Mouse (Mus musculus) adrenal gland, postnatal 10 days (tissue): ENCODE results near the gene Iqch. TPM values are rescaled to one million over a fixed set of nuclear protein-coding genes. Genes with fewer than 3 reads are reported as not detected.

Experiments
- DNase-seq: peaks from one replicate; pipeline ENCODE4 v3.0.0; 2021; ENCODE audit warnings: mixed read lengths
- total RNA-seq, 2 experiments: library from RNA; stranded (reverse); gene quantifications; 2 replicates each; pipeline ENCODE4 v1.2.3; 2021

The Iqch gene
- total RNA-seq, 2 experiments from 2014 or later: 0.18 TPM

GRCm38 (mm10) chr9:63373315-63373714 is 229.0 kb downstream of the Iqch start:
- DNase-seq: no peak

- DNase-seq: no peak
These were observed 229.8 kb downstream of the Iqch start for GRCm38 (mm10) chr9:63372541-63372940.

Other genes with a start within 250 kb of the Iqch start
- 10 to 100 TPM; 27.0 to 35.4 TPM for gene Map2k5, start 224.6 kb downstream of the Iqch start, total RNA-seq
- 10 to 100 TPM; 49.1 to 55.6 TPM for gene 2300009A05Rik, start 203.2 kb downstream of the Iqch start, total RNA-seq
- 10 to 100 TPM; 22.0 to 24.3 TPM for gene Aagab, start 167 bp upstream of the Iqch start, total RNA-seq
- gene Smad3, start 155.5 kb upstream of the Iqch start, total RNA-seq: 10 to 100 TPM; 24.4 to 31.8 TPM